Mouse (Mus musculus) megakaryocyte, embryonic 14.5 days (primary cell): ENCODE results near the gene Pcdh19.

ENCODE experiments used
- FLI1 ChIP-seq: IDR thresholded peaks from 2 replicates; pipeline ENCODE4 v1.6.1; 2012; ENCODE audit warnings: low read length, inconsistent platforms, mixed read lengths
- GATA1 ChIP-seq: IDR thresholded peaks from 3 replicates; pipeline ENCODE4 v1.6.1; 2012; ENCODE audit warnings: mixed read lengths, low read length, inconsistent platforms, borderline replicate concordance

GRCm38 (mm10) chrX:133575601-133576382 lies 113.0 kb downstream of the Pcdh19 start:
- TF ChIP-seq GATA1, result no peak
- TF ChIP-seq FLI1, result no peak
